Mouse (Mus musculus) ES-CJ7 (cell line): Measurements from ENCODE around the gene 4833439L19Rik.

Experiments
- DNase-seq: peaks from one replicate; pipeline ENCODE4 v3.0.0; 2011; ENCODE audit warnings: low read depth, low spot score

Gene 4833439L19Rik

GRCm38 (mm10) chr13:54521181-54521580 lies 44.1 kb downstream of the 4833439L19Rik start:
- no peak for DNase-seq

- DNase-seq: peak; percentile 58
Observed at GRCm38 (mm10) chr13:54520221-54520620, 45.0 kb downstream of the 4833439L19Rik start.

DNA sequence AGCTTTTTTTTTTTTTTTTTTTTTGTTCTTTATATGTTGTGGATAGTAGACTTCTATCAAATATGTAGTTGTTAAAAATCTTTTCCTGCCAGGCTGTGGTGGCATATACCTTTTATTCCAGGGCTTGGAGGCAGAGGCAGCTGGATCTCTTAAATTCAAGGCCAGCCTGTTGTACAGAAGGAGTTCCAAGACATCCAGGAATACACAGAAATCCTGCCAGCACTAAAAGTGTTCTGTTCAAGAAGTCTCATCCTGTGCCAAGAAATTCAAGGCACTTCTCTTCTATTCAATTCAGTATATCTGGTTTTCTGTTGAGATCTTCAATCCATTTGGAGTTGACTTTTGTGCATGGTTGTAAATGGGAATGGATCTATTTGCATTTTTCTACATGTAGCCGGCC lies 59.3 kb downstream of the 4833439L19Rik start:
- no peak for DNase-seq

- peak; percentile 47 for DNase-seq
Observed at GRCm38 (mm10) chr13:54504611-54505260, 60.5 kb downstream of the 4833439L19Rik start.

DNA sequence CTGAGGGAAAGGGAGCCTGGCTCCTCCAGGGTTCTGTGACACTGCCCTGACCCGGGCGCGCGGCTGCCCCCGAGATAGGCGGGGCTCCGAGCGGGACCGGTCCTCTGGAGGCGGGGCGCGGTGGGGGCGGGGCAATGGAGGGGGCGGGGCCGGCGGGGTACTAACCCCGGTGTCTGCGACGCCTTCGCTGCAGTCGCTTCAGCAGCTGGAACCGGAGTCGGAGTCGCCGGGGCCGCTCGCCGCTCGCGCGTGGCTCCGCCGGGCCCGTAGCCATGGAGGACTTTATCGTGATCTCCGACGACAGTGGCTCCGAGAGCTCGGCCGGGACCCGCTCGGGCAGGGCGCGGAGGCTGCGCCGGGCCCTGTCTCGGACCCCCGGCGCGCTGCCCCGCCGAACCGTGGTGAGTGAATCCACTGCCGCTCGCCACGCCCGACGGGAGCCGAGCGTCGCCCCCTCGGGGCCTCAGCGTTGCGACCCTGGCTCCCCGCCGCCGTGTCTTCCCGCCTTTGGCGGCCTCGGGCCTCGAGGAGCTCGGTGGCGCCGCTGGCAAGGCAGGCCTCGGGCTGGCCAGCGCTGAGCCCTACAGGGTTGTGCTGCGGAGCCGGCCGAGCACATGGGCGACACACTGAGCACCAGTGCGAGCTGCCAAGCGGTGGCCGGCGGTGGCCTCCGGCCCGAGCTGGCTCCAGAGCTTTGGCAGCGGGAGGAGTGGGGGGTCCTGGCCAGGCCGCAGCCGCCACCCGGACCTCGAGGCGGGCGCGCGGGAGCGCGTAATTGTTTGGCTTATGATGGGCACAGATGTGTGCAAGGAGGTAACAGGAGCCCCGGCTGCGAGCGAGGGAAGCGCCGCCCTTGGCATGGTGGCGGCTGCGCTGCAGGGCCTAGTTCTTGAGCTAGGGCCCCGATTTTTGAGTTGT lies 61.4 kb downstream of the 4833439L19Rik start, which contains the start of gene Simc1:
Gene Simc1, plus strand, starts transcription at position 176 of the 918 bp plus-strand sequence.
- DNase-seq: peak; percentile 56

GRCm38 (mm10) chr13:54503278-54503603 lies 62.0 kb downstream of the 4833439L19Rik start:
- no peak for DNase-seq

GRCm38 (mm10) chr13:54501957-54502690 lies 63.1 kb downstream of the 4833439L19Rik start:
- DNase-seq: no peak

DNA sequence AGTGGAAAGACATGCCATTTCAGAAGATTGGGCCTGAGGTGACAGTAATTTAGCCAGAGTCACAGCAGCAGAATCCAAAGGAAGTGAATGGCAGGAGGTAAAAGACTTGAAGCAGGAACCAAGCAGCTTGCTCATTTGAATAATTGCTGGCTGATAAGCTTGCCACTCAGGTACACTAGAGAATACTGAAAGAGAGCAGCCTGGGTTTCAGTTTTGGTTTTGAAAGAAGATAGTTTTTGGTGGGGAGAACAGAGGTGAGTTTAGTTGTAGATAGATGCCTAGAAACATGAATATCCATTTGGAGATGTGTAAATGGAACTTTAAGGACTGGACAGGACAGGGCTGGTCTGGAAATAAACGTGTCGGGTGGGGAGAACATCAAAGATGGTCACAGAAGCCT lies 63.9 kb downstream of the 4833439L19Rik start:
- no peak for DNase-seq
